Mouse (Mus musculus) Patski (cell line): ENCODE data around the gene Rbm20. TPM values are rescaled to one million over a fixed set of nuclear protein-coding genes. Genes with fewer than 3 reads are reported as not detected.

Experiments
- ATAC-seq: fragments of 100-300 bp; one replicate; pipeline ENCODE4 v1.8.0; 2021
- CTCF ChIA-PET: fragments of 350-600 bp; sonication (Branson Sonifier 250); formaldehyde crosslinking; loops from one replicate; lab custom pipeline; 2022; ENCODE audit warnings: inconsistent platforms; lab: Charles Lee
- POLR2A ChIA-PET: fragments of 350-600 bp; sonication (Branson Sonifier 250); formaldehyde crosslinking; loops from one replicate; lab custom pipeline; 2022; ENCODE audit warnings: antibody characterized with exemption, inconsistent platforms; lab: Charles Lee
- DNase-seq: peaks from one replicate; pipeline ENCODE4 v3.0.0-alpha.2; 2011; ENCODE audit warnings: low read depth, low spot score
- H3K27me3 ChIP-seq: fragments of 371-371 bp; one replicate; pipeline ENCODE4 v1.5.1; 2021
- CTCF ChIP-seq: fragments of 100-300 bp; IDR thresholded peaks from one replicate; pipeline ENCODE4 v1.5.1; 2021
- in situ Hi-C: fragments of 300-500 bp; cut with MboI; formaldehyde crosslinking; loops from 3 replicates; pipeline ENCODE4 v1.11.1; 2018; ENCODE audit warnings: low pct_unique_long_range_greater_than_20kb, mixed read lengths
- polyA plus RNA-seq: library from polyadenylated mRNA; unstranded; gene quantifications from one replicate; pipeline ENCODE4 v1.2.3, GENCODE M21; 2021

The Rbm20 gene
- polyA plus RNA-seq, 1 experiment from 2014 or later = 0.72 TPM

DNA sequence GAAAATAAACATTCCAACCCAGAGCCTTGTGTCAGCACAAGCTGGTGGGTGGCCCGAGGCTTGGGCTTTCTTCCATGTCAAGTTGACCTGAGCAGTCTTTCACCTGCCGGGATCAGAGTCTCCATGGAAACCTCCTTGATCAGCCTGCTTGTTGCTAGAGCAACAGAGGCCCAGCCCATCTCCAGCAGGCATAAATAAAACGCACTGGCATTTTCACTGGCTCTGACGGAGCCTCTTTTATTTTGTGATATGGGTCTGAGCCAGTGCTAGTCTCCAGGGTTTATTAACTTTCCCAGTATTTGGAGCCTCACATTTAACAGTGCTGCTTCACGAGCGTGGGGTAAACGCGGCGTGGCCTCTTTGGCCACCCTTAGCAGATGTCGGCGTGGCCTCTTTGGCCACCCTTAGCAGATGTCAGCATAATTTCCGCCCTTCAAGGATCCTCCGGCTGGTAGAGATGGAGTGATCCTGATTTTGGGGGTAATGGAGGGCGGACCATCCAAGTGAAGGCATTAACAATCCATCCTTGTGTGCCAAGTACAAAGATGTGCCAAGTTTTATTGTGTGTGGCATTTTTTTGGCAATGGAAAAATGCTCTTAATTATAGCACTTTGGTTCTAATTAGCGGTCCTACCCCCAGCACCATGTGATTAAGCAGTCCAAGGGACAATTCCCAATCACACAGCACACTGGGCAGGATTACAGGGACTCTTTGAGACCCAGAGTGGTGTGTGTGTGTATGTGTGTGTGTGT, 175.8 kb downstream of the Rbm20 start:
- H3K27me3 ChIP-seq = no peaks in the 10 kb centered on the region
- ChIA-PET CTCF (interaction anchor here (0.7 to 1.3 kb wide), 2 partner anchors 20 to 84 kb away, joined by 3 to 4 read pairs; no protein-coding TSS in a partner anchor), POLR2A (interaction anchor here (0.6 kb wide), 1 partner anchor 79 kb away, joined by 5 read pairs; no protein-coding TSS in a partner anchor)
- ATAC-seq = peak; percentile 88
- in situ Hi-C loops = loop anchor here (5.0 kb wide), 1 partner anchor 51 kb away; no protein-coding TSS in a partner anchor
- peak; percentile 81 for DNase-seq
- no peak for TF ChIP-seq CTCF

DNA sequence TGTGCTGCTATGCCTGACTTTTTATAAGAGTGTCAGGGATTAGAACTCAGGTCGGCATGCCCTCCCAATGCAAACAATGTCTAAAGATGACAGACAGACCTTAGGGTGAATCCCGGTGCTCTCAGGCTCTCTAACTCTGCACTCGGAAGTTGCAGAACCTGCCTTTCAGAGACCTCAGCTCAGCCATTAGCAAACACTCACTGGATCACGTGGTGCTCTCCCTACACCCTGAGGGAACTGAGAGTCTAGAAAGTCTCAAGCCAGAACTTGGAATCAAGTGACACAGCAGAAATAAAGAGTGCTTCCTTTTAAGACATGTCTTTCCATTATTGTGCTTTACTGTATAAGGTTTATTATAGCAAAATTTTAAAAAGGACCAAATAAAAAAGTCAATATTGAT, 177.9 kb downstream of the Rbm20 start:
- ATAC-seq (no peak), DNase-seq (no peak)
- no peaks in the 10 kb centered on the region for H3K27me3 ChIP-seq
- ChIA-PET CTCF (no interaction called here), POLR2A (no interaction called here)
- TF ChIP-seq CTCF = no peak
- in situ Hi-C loops = loop anchor here (5.0 kb wide), 1 partner anchor 53 kb away; no protein-coding TSS in a partner anchor

DNA sequence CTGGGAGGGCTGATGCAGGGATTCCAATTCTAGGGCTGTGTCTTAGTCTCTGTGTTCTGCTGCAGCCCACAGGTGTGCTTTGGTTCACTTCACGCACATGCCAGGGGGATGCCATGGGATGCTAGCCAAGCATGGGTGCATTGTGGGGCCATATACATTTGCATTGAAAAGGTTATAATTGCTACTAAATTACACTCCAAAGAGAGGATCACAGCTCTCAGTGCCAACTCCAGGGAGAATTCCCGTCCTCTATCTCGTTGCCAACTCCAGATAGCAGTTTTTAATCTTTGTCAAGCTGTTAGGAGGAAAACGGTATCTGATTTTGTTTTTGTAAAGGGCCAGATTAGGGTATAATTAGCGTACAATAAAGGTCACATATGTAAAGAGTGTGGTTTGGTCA, 178.7 kb downstream of the Rbm20 start:
- CTCF ChIA-PET = interaction anchor here (0.9 to 1.3 kb wide), 2 partner anchors 10 to 52 kb away, joined by 3 to 5 read pairs; no protein-coding TSS in a partner anchor
- TF ChIP-seq CTCF = no peak
- ATAC-seq (no peak), DNase-seq (no peak)
- POLR2A ChIA-PET = no interaction called here
- in situ Hi-C loops = no loop called here
- no peaks in the 10 kb centered on the region for H3K27me3 ChIP-seq

DNA sequence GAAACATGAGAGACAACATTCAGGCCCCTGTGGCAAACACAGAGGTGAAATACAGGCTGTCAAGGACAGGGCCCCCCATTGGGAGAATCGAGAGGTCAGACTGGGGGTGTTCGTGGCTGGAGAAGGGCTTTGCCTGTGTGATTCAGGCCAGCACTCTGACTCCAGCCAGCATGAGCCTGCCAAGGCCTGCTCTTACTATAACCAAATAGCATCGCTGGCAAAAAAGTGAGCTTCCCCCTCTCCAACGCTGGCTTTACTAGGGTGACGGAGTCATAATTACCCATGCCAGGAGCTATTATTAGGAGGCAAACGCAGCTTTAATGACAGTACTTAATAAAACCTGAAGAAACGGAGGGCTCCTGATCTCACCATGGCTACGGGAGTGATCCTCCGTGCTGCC, 179.7 kb downstream of the Rbm20 start:
- in situ Hi-C loops = no loop called here
- ChIA-PET POLR2A (no interaction called here), CTCF (interaction anchor here (1.3 to 2.1 kb wide), 3 partner anchors 9 to 21 kb away, joined by 3 to 7 read pairs (median 5); no protein-coding TSS in a partner anchor)
- H3K27me3 ChIP-seq = no peaks in the 10 kb centered on the region
- no peak for TF ChIP-seq CTCF
- DNase-seq = no peak
- no peak for ATAC-seq

DNA sequence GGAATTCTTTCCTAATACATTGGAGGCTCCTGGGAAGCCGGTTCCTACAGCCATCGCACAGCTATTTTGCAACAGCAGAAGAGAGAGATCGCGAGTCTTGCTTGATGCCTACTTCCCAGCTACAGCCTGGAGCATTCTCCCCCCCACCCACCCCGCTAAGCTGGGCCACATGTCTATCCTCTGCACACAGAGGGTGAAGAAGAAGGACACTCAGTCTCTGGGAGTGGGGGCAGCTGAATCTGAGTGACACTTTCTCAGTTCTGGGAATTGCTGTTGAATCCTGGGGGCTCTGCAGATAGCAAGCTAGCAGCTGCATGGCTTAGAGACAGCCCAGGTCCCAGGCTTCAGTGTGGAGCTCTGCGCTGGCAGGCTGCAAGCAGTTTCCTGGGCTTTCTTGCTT, 180.9 kb downstream of the Rbm20 start:
- CTCF ChIA-PET = interaction anchor here (1.7 to 2.1 kb wide), 2 partner anchors 10 to 20 kb away, joined by 3 to 7 read pairs; no protein-coding TSS in a partner anchor
- POLR2A ChIA-PET = no interaction called here
- in situ Hi-C loops = no loop called here
- H3K27me3 ChIP-seq = no peaks in the 10 kb centered on the region
- TF ChIP-seq CTCF = no peak
- no peak for ATAC-seq
- no peak for DNase-seq

DNA sequence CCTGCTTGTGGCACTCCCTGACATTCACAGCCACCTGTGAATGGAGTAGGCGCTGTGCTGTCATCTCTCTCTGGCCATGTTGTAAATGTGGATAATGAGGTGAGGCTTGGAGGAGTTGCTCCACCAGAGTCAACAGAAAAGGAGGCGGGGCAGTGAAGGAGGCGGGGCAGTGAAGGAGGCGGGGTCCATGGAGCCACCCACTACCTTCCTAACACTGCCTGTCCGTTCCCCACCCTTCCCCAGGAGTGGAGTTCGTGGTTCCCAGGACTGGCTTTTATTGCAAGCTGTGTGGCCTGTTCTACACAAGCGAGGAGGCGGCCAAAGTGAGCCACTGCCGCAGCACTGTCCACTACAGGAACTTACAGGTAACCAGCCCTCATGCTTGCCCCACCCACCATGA, 182.0 kb downstream of the Rbm20 start:
- TF ChIP-seq CTCF = no peak
- CTCF ChIA-PET = no interaction called here
- POLR2A ChIA-PET = no interaction called here
- in situ Hi-C loops = no loop called here
- DNase-seq (no peak), ATAC-seq (no peak)
- no peaks in the 10 kb centered on the region for H3K27me3 ChIP-seq

DNA sequence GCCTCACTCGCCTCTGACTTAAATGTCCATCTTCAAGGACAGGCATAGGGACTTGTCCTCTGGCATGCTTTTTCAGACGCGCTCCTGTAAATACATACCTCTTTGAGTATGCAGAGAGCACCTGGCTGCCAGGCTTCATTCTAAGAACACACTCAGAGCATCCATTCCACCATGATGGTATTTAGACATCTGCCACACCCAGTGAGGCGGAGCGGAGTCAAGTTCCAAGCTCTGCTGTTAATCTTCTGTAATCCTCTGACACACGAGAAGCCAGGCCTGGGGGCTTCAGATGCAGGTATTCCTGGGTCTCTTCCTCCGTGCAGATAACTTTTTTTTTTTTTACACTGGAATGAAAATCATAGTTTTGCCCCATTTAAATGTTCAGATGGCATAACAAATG, 182.5 kb downstream of the Rbm20 start:
- DNase-seq = no peak
- no peak for TF ChIP-seq CTCF

DNA sequence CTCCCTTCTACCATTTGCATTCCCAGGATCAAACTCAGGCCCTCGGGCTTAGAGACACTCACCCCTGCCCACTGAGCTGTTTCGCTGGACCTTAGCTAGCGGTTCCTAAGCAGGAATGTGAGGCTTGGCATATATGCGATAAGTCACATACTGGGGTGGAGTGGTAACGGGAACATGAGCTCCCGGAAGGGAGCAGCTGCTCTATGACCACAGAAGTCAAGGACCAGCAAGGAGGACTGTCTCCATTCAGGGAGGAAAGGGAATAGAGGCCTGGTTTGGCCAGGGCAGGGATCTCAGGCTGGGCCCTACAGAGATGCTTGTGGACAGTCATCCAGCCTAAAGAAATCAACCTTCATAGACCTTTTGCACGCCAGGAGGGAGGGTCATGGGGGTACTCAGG, 184.2 kb downstream of the Rbm20 start:
- DNase-seq = no peak
- no peak for ATAC-seq
- no peaks in the 10 kb centered on the region for H3K27me3 ChIP-seq
- ChIA-PET POLR2A (no interaction called here), CTCF (no interaction called here)
- in situ Hi-C loops = no loop called here
- TF ChIP-seq CTCF = no peak

More for the DNA sequence above, 182.5 kb downstream of the Rbm20 start:
- POLR2A ChIA-PET = no interaction called here
- ATAC-seq = no peak
- in situ Hi-C loops = no loop called here
- no peaks in the 10 kb centered on the region for H3K27me3 ChIP-seq
- CTCF ChIA-PET = no interaction called here

DNA sequence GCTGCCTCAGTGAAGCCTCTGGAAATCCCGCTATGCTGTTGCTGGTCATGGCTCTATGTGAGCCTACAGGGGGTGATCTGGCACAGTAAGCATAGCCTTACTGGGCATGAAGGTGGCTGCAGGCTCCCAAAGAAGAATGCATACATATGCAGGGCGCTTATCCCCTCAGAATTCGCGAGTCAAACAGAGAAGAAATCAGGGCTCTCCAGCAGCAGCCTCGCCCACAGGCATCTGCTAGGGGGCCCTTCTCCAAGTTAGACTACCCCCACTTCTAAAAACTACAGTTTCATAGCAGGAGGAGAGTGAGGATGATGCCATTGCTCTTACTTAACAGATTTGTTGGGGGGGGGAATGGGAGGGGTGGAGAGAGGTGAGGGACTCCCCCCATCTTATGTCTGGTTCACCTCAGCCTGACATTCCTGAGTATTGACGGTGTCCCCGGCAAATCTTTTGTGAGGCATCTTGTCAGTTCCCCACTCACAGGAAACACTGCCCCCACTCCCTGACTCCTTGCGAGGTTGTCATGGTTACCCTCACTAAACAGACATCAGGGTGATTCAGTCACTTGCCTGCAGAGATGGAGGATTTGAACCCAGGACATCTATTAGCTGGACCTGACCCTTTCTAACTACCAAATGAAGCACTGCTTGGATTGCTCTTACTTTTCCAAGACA, 185.6 kb downstream of the Rbm20 start:
- ChIA-PET CTCF (no interaction called here), POLR2A (no interaction called here)
- TF ChIP-seq CTCF = no peak
- in situ Hi-C loops = no loop called here
- DNase-seq (no peak), ATAC-seq (no peak)
- no peaks in the 10 kb centered on the region for H3K27me3 ChIP-seq

DNA sequence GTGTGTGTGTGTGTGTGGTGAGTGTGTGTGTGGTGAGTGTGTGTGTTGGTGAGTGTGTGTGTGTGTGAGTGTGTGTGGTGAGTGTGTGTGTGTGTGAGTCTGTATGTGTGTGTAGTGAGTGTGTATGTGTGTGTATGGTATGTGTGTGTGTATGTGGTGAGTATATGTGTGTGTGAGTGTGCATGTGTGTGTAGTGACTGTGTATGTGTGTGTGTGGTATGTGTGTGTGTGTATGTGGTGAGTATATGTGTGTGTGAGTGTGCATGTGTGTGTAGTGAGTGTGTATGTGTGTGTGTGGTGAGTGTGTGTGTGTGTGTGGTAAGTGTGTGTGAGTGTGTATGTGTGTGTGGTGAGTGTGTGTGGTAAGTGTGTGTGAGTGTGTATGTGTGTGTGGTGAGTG, 190.1 kb downstream of the Rbm20 start:
- in situ Hi-C loops = no loop called here
- TF ChIP-seq CTCF = no peak
- ChIA-PET POLR2A (no interaction called here), CTCF (no interaction called here)
- ATAC-seq (no peak), DNase-seq (no peak)
- H3K27me3 ChIP-seq = no peaks in the 10 kb centered on the region

DNA sequence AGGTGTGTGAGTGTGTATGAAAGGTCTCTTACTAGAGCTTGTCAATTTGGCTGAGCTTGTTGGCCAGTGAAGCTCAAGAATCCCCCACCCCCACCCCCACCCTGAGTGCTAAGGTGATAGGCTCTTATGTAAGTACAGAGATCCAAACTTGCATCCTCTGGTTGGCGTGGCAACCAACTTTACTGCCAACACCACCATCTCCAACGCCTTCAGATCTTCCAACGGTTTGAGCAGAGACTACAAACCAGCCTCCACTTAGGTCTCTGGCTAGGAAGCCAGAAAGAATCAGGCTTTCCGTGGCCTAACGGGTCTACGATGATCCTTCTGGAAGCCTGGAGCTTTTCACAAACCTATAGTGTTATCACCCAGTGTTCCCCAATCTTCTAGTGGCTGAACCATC, 191.0 kb downstream of the Rbm20 start:
- no peak for TF ChIP-seq CTCF
- no peaks in the 10 kb centered on the region for H3K27me3 ChIP-seq
- ATAC-seq (no peak), DNase-seq (no peak)
- in situ Hi-C loops = no loop called here
- ChIA-PET CTCF (interaction anchor here (1.2 to 1.3 kb wide), 3 partner anchors 18 to 27 kb away, joined by 3 to 5 read pairs (median 3); no protein-coding TSS in a partner anchor), POLR2A (no interaction called here)
